Mouse (Mus musculus): ENCODE measurements around the gene Olfr1202. TPM values are rescaled to one million over a fixed set of nuclear protein-coding genes. Genes with fewer than 3 reads are reported as not detected.

Gene Olfr1202
- polyA plus RNA-seq (2014; fragmentation: Nextera tagmentation; extraction: Ambion mirVana), result 0.05 TPM in 1 of 2 replicates, not detected in the other

- H3K27me3 ChIP-seq (ENCODE audit: control insufficient read depth, insufficient read depth, low read length), result no peaks in the 10 kb centered on the region
- ATAC-seq (ENCODE audit: low read depth), result no peak
- 93% methylated on average over 1 of the region's 1 CpGs for WGBS
Measured at GRCm38 (mm10) chr2:88814196-88814595, at the start of gene Olfr1202. Olfr1202 (plus strand) TSS chr2:88814496.

GRCm38 (mm10) chr2:88770388-88770787 is 43.9 kb upstream of the Olfr1202 start, which contains the start of gene Olfr1200:
Olfr1200 (minus strand) TSS chr2:88770488.
- no peak within 1 kb of the TSS for H3K4me2 ChIP-seq (ENCODE audit: low read depth, low read length)
- WGBS, result 89% methylated on average over 2 of the region's 2 CpGs
- no peak for ATAC-seq (ENCODE audit: low read depth)

More at GRCm38 (mm10) chr2:88814196-88814595, at the start of gene Olfr1202:
- Histone ChIP-seq H3K4me2 (ENCODE audit: low read depth, low read length) (no peak within 1 kb of the TSS), H3K9ac (replicated peaks; ENCODE audit: low read depth, low read length) (no peak within 1 kb of the TSS), H3K4me3 (ENCODE audit: low read depth, low read length) (no peak within 1 kb of the TSS), H3K27ac (ENCODE audit: low read depth, low read length) (no peak within 1 kb of the TSS), H3K9me3 (ENCODE audit: control insufficient read depth, low read length) (no peaks in the 10 kb centered on the region), H3K36me3 (ENCODE audit: control insufficient read depth, insufficient read depth, low read length) (no peaks in the 10 kb centered on the region), H3K4me1 (ENCODE audit: control insufficient read depth, insufficient read depth, low read length) (no peaks in the 10 kb centered on the region)

GRCm38 (mm10) chr2:88792736-88793135 is 21.6 kb upstream of the Olfr1202 start, which contains the start of gene Olfr1201:
Olfr1201 (plus strand) TSS chr2:88793036.
- Histone ChIP-seq H3K9me3 (ENCODE audit: control insufficient read depth, low read length) (no peaks in the 10 kb centered on the region), H3K9ac (replicated peaks; ENCODE audit: low read depth, low read length) (no peak within 1 kb of the TSS), H3K4me1 (ENCODE audit: control insufficient read depth, insufficient read depth, low read length) (no peaks in the 10 kb centered on the region), H3K4me3 (ENCODE audit: low read depth, low read length) (no peak within 1 kb of the TSS), H3K27ac (ENCODE audit: low read depth, low read length) (no peak within 1 kb of the TSS), H3K4me2 (ENCODE audit: low read depth, low read length) (no peak within 1 kb of the TSS), H3K27me3 (ENCODE audit: control insufficient read depth, insufficient read depth, low read length) (no peaks in the 10 kb centered on the region), H3K36me3 (ENCODE audit: control insufficient read depth, insufficient read depth, low read length) (no peaks in the 10 kb centered on the region)
- WGBS, result 91% methylated on average over 6 of the region's 6 CpGs
- no peak for ATAC-seq (ENCODE audit: low read depth)

More at GRCm38 (mm10) chr2:88770388-88770787, 43.9 kb upstream of the Olfr1202 start, which contains the start of gene Olfr1200:
- Histone ChIP-seq H3K9ac (replicated peaks; ENCODE audit: low read depth, low read length) (no peak within 1 kb of the TSS), H3K4me3 (ENCODE audit: low read depth, low read length) (no peak within 1 kb of the TSS), H3K36me3 (ENCODE audit: control insufficient read depth, insufficient read depth, low read length) (no peaks in the 10 kb centered on the region), H3K27ac (ENCODE audit: low read depth, low read length) (no peak within 1 kb of the TSS), H3K4me1 (ENCODE audit: control insufficient read depth, insufficient read depth, low read length) (no peaks in the 10 kb centered on the region), H3K27me3 (ENCODE audit: control insufficient read depth, insufficient read depth, low read length) (no peaks in the 10 kb centered on the region), H3K9me3 (ENCODE audit: control insufficient read depth, low read length) (no peaks in the 10 kb centered on the region)

GRCm38 (mm10) chr2:88829437-88829836 is 15.1 kb downstream of the Olfr1202 start, which contains the start of gene Olfr1205:
Olfr1205 (plus strand) TSS chr2:88829737.
- 90% methylated on average over 2 of the region's 2 CpGs for WGBS
- Histone ChIP-seq H3K4me2 (ENCODE audit: low read depth, low read length) (no peak within 1 kb of the TSS), H3K36me3 (ENCODE audit: control insufficient read depth, insufficient read depth, low read length) (no peaks in the 10 kb centered on the region), H3K4me1 (ENCODE audit: control insufficient read depth, insufficient read depth, low read length) (no peaks in the 10 kb centered on the region), H3K9ac (replicated peaks; ENCODE audit: low read depth, low read length) (no peak within 1 kb of the TSS), H3K27ac (ENCODE audit: low read depth, low read length) (no peak within 1 kb of the TSS), H3K4me3 (ENCODE audit: low read depth, low read length) (no peak within 1 kb of the TSS), H3K27me3 (ENCODE audit: control insufficient read depth, insufficient read depth, low read length) (no peaks in the 10 kb centered on the region), H3K9me3 (ENCODE audit: control insufficient read depth, low read length) (no peaks in the 10 kb centered on the region)
- ATAC-seq (ENCODE audit: low read depth), result no peak

- Histone ChIP-seq H3K27ac (ENCODE audit: low read depth, low read length) (no peak overlapping the region), H3K4me3 (ENCODE audit: low read depth, low read length) (no peak overlapping the region), H3K36me3 (ENCODE audit: control insufficient read depth, insufficient read depth, low read length) (no peaks in the 10 kb centered on the region), H3K9ac (replicated peaks; ENCODE audit: low read depth, low read length) (no peak overlapping the region), H3K4me2 (ENCODE audit: low read depth, low read length) (no peak overlapping the region), H3K4me1 (ENCODE audit: control insufficient read depth, insufficient read depth, low read length) (no peaks in the 10 kb centered on the region), H3K9me3 (ENCODE audit: control insufficient read depth, low read length) (no peaks in the 10 kb centered on the region), H3K27me3 (ENCODE audit: control insufficient read depth, insufficient read depth, low read length) (no peaks in the 10 kb centered on the region)
- 90% methylated on average over 2 of the region's 2 CpGs for WGBS
- ATAC-seq (ENCODE audit: low read depth), result no peak
Measured at GRCm38 (mm10) chr2:88838477-88838876, 24.2 kb downstream of the Olfr1202 start.

GRCm38 (mm10) chr2:88848992-88849391 is 34.7 kb downstream of the Olfr1202 start, which contains the start of gene Olfr1204:
Olfr1204 (plus strand) TSS chr2:88849292.
- 82% methylated on average over 1 of the region's 1 CpGs for WGBS
- Histone ChIP-seq H3K4me1 (ENCODE audit: control insufficient read depth, insufficient read depth, low read length) (no peaks in the 10 kb centered on the region), H3K9ac (replicated peaks; ENCODE audit: low read depth, low read length) (no peak within 1 kb of the TSS), H3K27ac (ENCODE audit: low read depth, low read length) (no peak within 1 kb of the TSS), H3K27me3 (ENCODE audit: control insufficient read depth, insufficient read depth, low read length) (no peaks in the 10 kb centered on the region), H3K4me2 (ENCODE audit: low read depth, low read length) (no peak within 1 kb of the TSS), H3K4me3 (ENCODE audit: low read depth, low read length) (no peak within 1 kb of the TSS), H3K36me3 (ENCODE audit: control insufficient read depth, insufficient read depth, low read length) (no peaks in the 10 kb centered on the region), H3K9me3 (ENCODE audit: control insufficient read depth, low read length) (no peaks in the 10 kb centered on the region)
- ATAC-seq (ENCODE audit: low read depth), result no peak

- no peak for ATAC-seq (ENCODE audit: low read depth)
- WGBS, result 87% methylated on average over 2 of the region's 2 CpGs
- Histone ChIP-seq H3K4me1 (ENCODE audit: control insufficient read depth, insufficient read depth, low read length) (no peaks in the 10 kb centered on the region), H3K9ac (replicated peaks; ENCODE audit: low read depth, low read length) (no peak within 1 kb of the TSS), H3K4me2 (ENCODE audit: low read depth, low read length) (no peak within 1 kb of the TSS), H3K27ac (ENCODE audit: low read depth, low read length) (no peak within 1 kb of the TSS), H3K36me3 (ENCODE audit: control insufficient read depth, insufficient read depth, low read length) (no peaks in the 10 kb centered on the region), H3K4me3 (ENCODE audit: low read depth, low read length) (no peak within 1 kb of the TSS), H3K9me3 (ENCODE audit: control insufficient read depth, low read length) (no peaks in the 10 kb centered on the region), H3K27me3 (ENCODE audit: control insufficient read depth, insufficient read depth, low read length) (no peaks in the 10 kb centered on the region)
Measured at GRCm38 (mm10) chr2:88862931-88863330, 48.6 kb downstream of the Olfr1202 start, which contains the start of gene Olfr1206. Olfr1206 (plus strand) TSS chr2:88863231.

Other genes starting within 250 kb of the Olfr1202 start
- not detected in 2 replicates for gene Olfr1189, start 228.0 kb upstream of the Olfr1202 start, polyA plus RNA-seq (2014; fragmentation: Nextera tagmentation; extraction: Ambion mirVana)
- gene Olfr1191-ps1, start 174.0 kb upstream of the Olfr1202 start, polyA plus RNA-seq (2014; fragmentation: Nextera tagmentation; extraction: Ambion mirVana), result not detected in 2 replicates
- not detected in 2 replicates for gene Olfr1192-ps1, start 166.0 kb upstream of the Olfr1202 start, polyA plus RNA-seq (2014; fragmentation: Nextera tagmentation; extraction: Ambion mirVana)
- not detected in 2 replicates for gene Olfr1193, start 138.9 kb upstream of the Olfr1202 start, polyA plus RNA-seq (2014; fragmentation: Nextera tagmentation; extraction: Ambion mirVana)
- not detected in 2 replicates for gene Olfr1195, start 125.3 kb upstream of the Olfr1202 start, polyA plus RNA-seq (2014; fragmentation: Nextera tagmentation; extraction: Ambion mirVana)
- not detected in 2 replicates for gene Olfr1196, start 109.9 kb upstream of the Olfr1202 start, polyA plus RNA-seq (2014; fragmentation: Nextera tagmentation; extraction: Ambion mirVana)
- not detected in 2 replicates for gene Olfr1197, start 82.1 kb upstream of the Olfr1202 start, polyA plus RNA-seq (2014; fragmentation: Nextera tagmentation; extraction: Ambion mirVana)
- not detected in 2 replicates for gene Olfr1198, start 63.1 kb upstream of the Olfr1202 start, polyA plus RNA-seq (2014; fragmentation: Nextera tagmentation; extraction: Ambion mirVana)
- gene Olfr1199, start 54.0 kb upstream of the Olfr1202 start, polyA plus RNA-seq (2014; fragmentation: Nextera tagmentation; extraction: Ambion mirVana), result not detected in 2 replicates
- gene Olfr1200, start 44.0 kb upstream of the Olfr1202 start, polyA plus RNA-seq (2014; fragmentation: Nextera tagmentation; extraction: Ambion mirVana), result not detected in 2 replicates
- not detected in 2 replicates for gene Olfr1201, start 21.5 kb upstream of the Olfr1202 start, polyA plus RNA-seq (2014; fragmentation: Nextera tagmentation; extraction: Ambion mirVana)
- not detected in 2 replicates for gene Olfr1205, start 15.2 kb downstream of the Olfr1202 start, polyA plus RNA-seq (2014; fragmentation: Nextera tagmentation; extraction: Ambion mirVana)
- gene Olfr1204, start 34.8 kb downstream of the Olfr1202 start, polyA plus RNA-seq (2014; fragmentation: Nextera tagmentation; extraction: Ambion mirVana), result not detected in 2 replicates
- not detected in 2 replicates for gene Olfr1206, start 48.7 kb downstream of the Olfr1202 start, polyA plus RNA-seq (2014; fragmentation: Nextera tagmentation; extraction: Ambion mirVana)
- gene Olfr1208, start 87.8 kb downstream of the Olfr1202 start, polyA plus RNA-seq (2014; fragmentation: Nextera tagmentation; extraction: Ambion mirVana), result not detected in 2 replicates
- not detected in 2 replicates for gene Olfr1209, start 100.7 kb downstream of the Olfr1202 start, polyA plus RNA-seq (2014; fragmentation: Nextera tagmentation; extraction: Ambion mirVana)
- gene Olfr1211, start 123.6 kb downstream of the Olfr1202 start, polyA plus RNA-seq (2014; fragmentation: Nextera tagmentation; extraction: Ambion mirVana), result not detected in 2 replicates
- not detected in 2 replicates for gene Olfr1212, start 139.5 kb downstream of the Olfr1202 start, polyA plus RNA-seq (2014; fragmentation: Nextera tagmentation; extraction: Ambion mirVana)
- not detected in 2 replicates for gene Gm13762, start 165.8 kb downstream of the Olfr1202 start, polyA plus RNA-seq (2014; fragmentation: Nextera tagmentation; extraction: Ambion mirVana)
- gene Olfr1214, start 178.2 kb downstream of the Olfr1202 start, polyA plus RNA-seq (2014; fragmentation: Nextera tagmentation; extraction: Ambion mirVana), result not detected in 2 replicates
- not detected in 2 replicates for gene Olfr1215, start 192.5 kb downstream of the Olfr1202 start, polyA plus RNA-seq (2014; fragmentation: Nextera tagmentation; extraction: Ambion mirVana)
- gene Olfr1216, start 203.8 kb downstream of the Olfr1202 start, polyA plus RNA-seq (2014; fragmentation: Nextera tagmentation; extraction: Ambion mirVana), result not detected in 2 replicates
- not detected in 2 replicates for gene Olfr1217, start 217.6 kb downstream of the Olfr1202 start, polyA plus RNA-seq (2014; fragmentation: Nextera tagmentation; extraction: Ambion mirVana)
- not detected in 2 replicates for gene Olfr1218, start 246.7 kb downstream of the Olfr1202 start, polyA plus RNA-seq (2014; fragmentation: Nextera tagmentation; extraction: Ambion mirVana)